ENCODE assay signal across 23 mouse cellular contexts in genomic region chr13:113852376-113852666, GRCm38 (mm10). TPM values are rescaled to one million over a fixed set of nuclear protein-coding genes. Genes with fewer than 3 reads are reported as not detected.
DNase-seq lines count a peak whose midpoint lies in the region; ATAC-seq and TF ChIP-seq lines count a peak whose summit lies in the region.
"Had no signal": no experiment of that assay in that cellular context is flagged by ENCODE, and none has a peak within 500 bp of the region (broad histone marks: within the 10 kb centered on the region; RNA-seq: fewer than 3 reads in every experiment).

No protein-coding gene starts in this region.

- TF ChIP-seq CTCF in heart, postnatal 0 days (IDR thresholded peaks at IDR 0.05; ENCODE audit: low read depth) = no peak
- no peak for TF ChIP-seq CTCF in G1E (IDR thresholded peaks at IDR 0.05; ENCODE audit: low read depth, low read length)
- TF ChIP-seq CTCF in liver, postnatal 0 days (IDR thresholded peaks at IDR 0.05; ENCODE audit: low read depth) = no peak

- H3K4me1 ChIP-seq in heart, postnatal 0 days (ENCODE audit: control insufficient read depth, insufficient read depth) = peaks cover 27% of the 10 kb centered on the region
- H3K4me1 ChIP-seq in G1E (ENCODE audit: insufficient read depth, low read depth, low read length) = peaks cover 62% of the 10 kb centered on the region
- H3K4me1 ChIP-seq in liver, embryonic 11.5 days (replicated peaks; ENCODE audit: control insufficient read depth, insufficient read depth, low read length) = peaks cover 55% of the 10 kb centered on the region
- peaks cover 6% of the 10 kb centered on the region; the same call in 1 of the 2 replicates for H3K4me1 ChIP-seq in liver, postnatal 0 days (ENCODE audit: insufficient read depth)
- H3K4me1 ChIP-seq: intestine, embryonic 15.5 days had no signal

- H3K4me3 ChIP-seq in heart, postnatal 0 days (ENCODE audit: low read depth, low read length) = no peak overlapping the region
- H3K4me3 ChIP-seq in G1E (ENCODE audit: low read depth, low read length) = no peak overlapping the region
- H3K4me3 ChIP-seq in liver, embryonic 11.5 days (ENCODE audit: low read depth, low read length) = 0 out of 2 replicates have a peak overlapping the region, but pooled peaks have one; percentile 5
- H3K4me3 ChIP-seq in liver, postnatal 0 days (ENCODE audit: low read depth, low read length) = no peak overlapping the region
- H3K4me3 ChIP-seq: forebrain, embryonic 10.5 days; heart, embryonic 15.5 days; intestine, embryonic 15.5 days; limb, embryonic 10.5 days; neural tube, embryonic 15.5 days had no signal

- no peak overlapping the region for H3K4me2 ChIP-seq in heart, postnatal 0 days (ENCODE audit: low read depth, low read length)
- peak overlapping the region; percentile 55 for H3K4me2 ChIP-seq in liver, embryonic 11.5 days
- peak overlapping the region; percentile 20; the same call in 1 of the 2 replicates for H3K4me2 ChIP-seq in liver, postnatal 0 days (ENCODE audit: low read depth, low read length)
- H3K4me2 ChIP-seq: heart, embryonic 15.5 days; intestine, embryonic 15.5 days; midbrain, embryonic 11.5 days; neural tube, embryonic 15.5 days had no signal

- H3K27me3 ChIP-seq in heart, postnatal 0 days (ENCODE audit: control insufficient read depth, insufficient read depth, low read length) = no peaks in the 10 kb centered on the region
- H3K27me3 ChIP-seq in G1E (ENCODE audit: insufficient read depth, low read length) = no peaks in the 10 kb centered on the region
- H3K27me3 ChIP-seq in liver, embryonic 11.5 days (replicated peaks; ENCODE audit: control insufficient read depth, insufficient read depth, low read length) = no peaks in the 10 kb centered on the region
- H3K27me3 ChIP-seq in liver, postnatal 0 days (ENCODE audit: insufficient read depth, low read length) = no peaks in the 10 kb centered on the region
- H3K27me3 ChIP-seq: heart, embryonic 15.5 days; intestine, embryonic 15.5 days; neural tube, embryonic 15.5 days had no signal

- no peak for ATAC-seq in heart, postnatal 0 days (ENCODE audit: insufficient read depth, low read depth)
- peak; percentile 42; the same call in 1 of the 2 replicates for ATAC-seq in G1E (ENCODE audit: extremely low read depth, insufficient number of reproducible peaks, low FRiP score, poor library complexity, severe bottlenecking)
- peak; percentile 76 for ATAC-seq in liver, embryonic 11.5 days (replicated peaks; ENCODE audit: low FRiP score)
- peak; percentile 34 for ATAC-seq in liver, postnatal 0 days
- ATAC-seq: hindbrain, embryonic 16.5 days; intestine, embryonic 15.5 days had no signal

- H3K36me3 ChIP-seq in heart, postnatal 0 days (replicated peaks; ENCODE audit: control insufficient read depth, insufficient read depth, low read length) = no peaks in the 10 kb centered on the region
- peaks cover 24% of the 10 kb centered on the region for H3K36me3 ChIP-seq in G1E (replicated peaks)
- H3K36me3 ChIP-seq in liver, embryonic 11.5 days (ENCODE audit: control insufficient read depth, insufficient read depth, low read length) = no peaks in the 10 kb centered on the region
- H3K36me3 ChIP-seq in liver, postnatal 0 days (replicated peaks; ENCODE audit: insufficient read depth, low read length) = no peaks in the 10 kb centered on the region
- H3K36me3 ChIP-seq: heart, embryonic 15.5 days; intestine, embryonic 15.5 days; neural tube, embryonic 15.5 days had no signal

- H3K9me3 ChIP-seq in heart, postnatal 0 days (replicated peaks; ENCODE audit: control insufficient read depth, low read length) = no peaks in the 10 kb centered on the region
- H3K9me3 ChIP-seq in G1E (replicated peaks) = no peaks in the 10 kb centered on the region
- H3K9me3 ChIP-seq in liver, embryonic 11.5 days (ENCODE audit: control insufficient read depth, low read length) = no peaks in the 10 kb centered on the region
- H3K9me3 ChIP-seq in liver, postnatal 0 days (ENCODE audit: low read length) = no peaks in the 10 kb centered on the region
- H3K9me3 ChIP-seq: heart, embryonic 15.5 days; intestine, embryonic 15.5 days; limb, embryonic 10.5 days; neural tube, embryonic 15.5 days had no signal

- H3K27ac ChIP-seq in heart, postnatal 0 days (ENCODE audit: low read depth) = 0 out of 2 replicates have a peak overlapping the region, but pooled peaks have one; percentile 7
- H3K27ac ChIP-seq in liver, embryonic 11.5 days (ENCODE audit: low read depth, low read length) = peak overlapping the region; percentile 59
- H3K27ac ChIP-seq in liver, postnatal 0 days (ENCODE audit: low read depth) = no peak overlapping the region
- H3K27ac ChIP-seq: forebrain, embryonic 10.5 days; heart, embryonic 15.5 days; intestine, embryonic 15.5 days; limb, embryonic 10.5 days; neural tube, embryonic 15.5 days; stomach, postnatal 0 days had no signal

- H3K9ac ChIP-seq in heart, postnatal 0 days (replicated peaks; ENCODE audit: low read depth, low read length) = no peak overlapping the region
- H3K9ac ChIP-seq in liver, embryonic 11.5 days (ENCODE audit: low read depth, low read length) = no peak overlapping the region
- H3K9ac ChIP-seq in liver, postnatal 0 days (replicated peaks) = no peak overlapping the region
- H3K9ac ChIP-seq: heart, embryonic 15.5 days; intestine, embryonic 15.5 days; neural tube, embryonic 15.5 days had no signal

- DNase-seq in heart, postnatal 0 days (ENCODE audit: low spot score) = no peak
- no peak for DNase-seq in heart, postnatal 10 days
- DNase-seq in G1E (ENCODE audit: low spot score) = no peak
- no peak for DNase-seq in liver, embryonic 11.5 days (ENCODE audit: low spot score)
- no peak for DNase-seq in liver, postnatal 0 days
- DNase-seq in layer of hippocampus, adult 18-20 months (ENCODE audit: low spot score in 2 of 2) = no peak
- no peak for DNase-seq in ovary, postnatal 10 days (ENCODE audit: low spot score)
- DNase-seq: adrenal gland, adult 2 months; cerebellum, adult 11-12 months; cerebellum, postnatal 10 days; gastrocnemius, postnatal 36 days; kidney, postnatal 4 days; layer of hippocampus, adult 9-11 months; lung, adult 18-20 months; thymus, adult 2 months had no signal

- 75% methylated on average over 6 of the region's 6 CpGs for WGBS in heart, postnatal 0 days
- WGBS in liver, embryonic 11.5 days = 54% methylated on average over 6 of the region's 6 CpGs
- 64% methylated on average over 6 of the region's 6 CpGs for WGBS in liver, postnatal 0 days (ENCODE audit: insufficient replicate concordance)

- intact Hi-C loops in heart, postnatal 10 days (cut with DNase I) = no loop called here

- no peak for TF ChIP-seq EP300 in heart, postnatal 0 days (IDR thresholded peaks at IDR 0.05; ENCODE audit: low read depth)
- TF ChIP-seq EP300 in liver, postnatal 0 days (IDR thresholded peaks at IDR 0.05; ENCODE audit: low read depth) = 0 out of 2 replicates have a peak, but pooled peaks have one; percentile 2

RNA-seq across cellular contexts. Expression of gene Arl15, which starts 58.0 kb away (rescaled TPM):
- 16.5 and 24.4 TPM in 2 replicates for total RNA-seq in heart, postnatal 0 days (2014; rRNA removed; ENCODE audit: low replicate concordance)
- polyA plus RNA-seq in heart, postnatal 0 days (2015; fragmentation: Nextera tagmentation; extraction: Ambion mirVana) = 3.9 and 4.5 TPM in 2 replicates
- total RNA-seq in heart, postnatal 10 days (2021) = 10 to 100 TPM; 15.9 to 18.0 TPM
- total RNA-seq in G1E (2014; fragmentation: Nextera tagmentation) (73.8 and 90.9 TPM in 2 replicates), G1E (2017) (60.6 and 64.0 TPM in 2 replicates)
- 2.3 and 3.2 TPM in 2 replicates for polyA plus RNA-seq in G1E (2012)
- 8.7 and 9.1 TPM in 2 replicates for polyA plus RNA-seq in liver, embryonic 11.5 days (2014; fragmentation: Nextera tagmentation; extraction: Ambion mirVana)
- 1.5 and 1.6 TPM in 2 replicates for polyA plus RNA-seq in liver, postnatal 0 days (2015; fragmentation: Nextera tagmentation; extraction: Ambion mirVana)
- total RNA-seq in layer of hippocampus, adult 18-20 months (2021) = 10 to 100 TPM; 57.4 to 61.0 TPM
